Mouse (Mus musculus) naive thymus-derived CD4-positive, alpha-beta T cell, adult 2 months (primary cell): ENCODE data around the gene Cux2.

Experiments
- DNase-seq: peaks from one replicate; pipeline ENCODE4 v3.0.0-alpha.2; 2011; ENCODE audit warnings: low read depth

Cux2 gene

GRCm38 (mm10) chr5:121817551-121817950 lies 232.4 kb downstream of the Cux2 start:
- DNase-seq = no peak

GRCm38 (mm10) chr5:121816611-121817010 lies 233.3 kb downstream of the Cux2 start:
- no peak for DNase-seq

DNA sequence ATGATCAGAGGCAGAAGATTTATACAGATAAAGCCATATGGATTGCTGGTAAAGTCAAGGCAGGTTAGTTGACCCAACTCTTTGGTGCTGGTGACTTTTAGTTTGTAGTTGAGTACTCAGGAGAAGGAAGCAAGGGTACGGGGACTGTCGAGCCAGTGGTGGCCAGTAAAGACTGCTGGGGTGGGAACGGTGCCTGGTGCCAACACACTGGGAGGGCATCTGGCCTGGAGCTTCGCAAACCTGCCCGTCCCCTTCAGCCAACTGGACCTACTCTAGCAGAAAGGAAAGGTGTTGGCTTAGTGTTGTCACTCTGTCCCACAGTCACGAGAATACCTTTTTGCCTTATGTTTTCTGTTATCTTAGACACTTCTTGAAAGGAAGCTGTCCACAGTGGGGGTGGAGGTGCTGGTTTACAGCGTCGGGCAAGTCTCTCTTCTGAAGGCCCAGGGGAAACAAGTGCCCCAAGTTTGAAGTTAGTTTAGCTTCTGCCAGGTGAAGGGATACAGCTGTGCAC lies 234.0 kb downstream of the Cux2 start:
- no peak for DNase-seq

DNA sequence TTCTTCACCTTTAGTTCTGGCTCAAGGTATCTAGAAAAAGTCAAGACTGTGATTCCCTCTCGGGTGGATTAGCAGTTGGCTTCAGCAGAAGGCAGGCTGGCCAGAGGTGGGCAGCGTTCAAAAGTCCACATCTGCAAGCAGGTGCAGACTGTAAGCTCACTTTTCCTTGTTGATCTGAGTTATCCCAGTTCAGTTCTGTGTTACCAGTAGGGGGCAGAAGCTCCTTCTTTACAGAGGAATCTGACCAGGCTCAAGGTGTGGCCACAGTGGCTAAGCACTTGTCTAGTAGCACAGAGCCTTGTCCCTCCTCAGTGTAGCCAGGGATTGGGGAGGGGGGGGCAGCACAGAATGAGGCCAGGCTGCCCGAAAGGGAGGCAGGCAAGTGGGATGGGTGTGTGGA lies 234.8 kb downstream of the Cux2 start:
- DNase-seq = peak; percentile 59

GRCm38 (mm10) chr5:121813744-121814143 lies 236.2 kb downstream of the Cux2 start:
- no peak for DNase-seq

DNA sequence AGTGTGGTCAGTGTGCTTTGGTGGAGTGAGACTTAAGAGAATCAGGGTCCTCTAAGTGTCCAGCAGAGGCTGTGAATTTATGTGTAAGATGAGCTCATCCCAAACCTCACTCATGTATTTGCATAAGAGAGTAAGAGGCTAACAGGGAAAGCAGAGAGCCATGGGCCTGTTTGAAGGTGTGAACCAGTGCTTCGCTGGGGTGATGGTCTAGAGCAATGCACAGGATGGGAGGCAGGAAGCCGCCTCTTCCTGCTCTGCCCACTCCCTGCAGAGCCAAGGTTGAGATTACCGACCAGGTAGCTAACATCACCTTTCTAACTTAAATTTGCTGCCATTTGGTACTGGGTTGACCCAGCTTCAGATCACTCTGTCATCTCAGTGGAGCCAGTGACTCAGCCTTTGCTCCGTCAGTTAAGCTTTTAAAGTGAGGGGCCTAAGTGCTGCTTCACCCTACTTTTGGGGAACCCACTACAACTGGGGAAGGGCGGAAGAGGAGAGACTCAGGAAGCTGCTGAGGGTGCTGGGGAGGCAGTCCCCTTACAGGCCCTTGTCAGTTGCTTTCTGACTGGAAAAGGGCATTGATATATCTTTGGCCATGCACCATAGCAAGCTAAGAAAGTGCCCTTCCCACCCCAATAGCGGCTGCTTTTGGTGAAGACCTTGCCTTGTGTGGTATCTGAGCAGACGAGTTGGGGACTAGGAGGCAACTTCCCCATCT lies 237.2 kb downstream of the Cux2 start:
- peak; percentile 53 for DNase-seq

DNA sequence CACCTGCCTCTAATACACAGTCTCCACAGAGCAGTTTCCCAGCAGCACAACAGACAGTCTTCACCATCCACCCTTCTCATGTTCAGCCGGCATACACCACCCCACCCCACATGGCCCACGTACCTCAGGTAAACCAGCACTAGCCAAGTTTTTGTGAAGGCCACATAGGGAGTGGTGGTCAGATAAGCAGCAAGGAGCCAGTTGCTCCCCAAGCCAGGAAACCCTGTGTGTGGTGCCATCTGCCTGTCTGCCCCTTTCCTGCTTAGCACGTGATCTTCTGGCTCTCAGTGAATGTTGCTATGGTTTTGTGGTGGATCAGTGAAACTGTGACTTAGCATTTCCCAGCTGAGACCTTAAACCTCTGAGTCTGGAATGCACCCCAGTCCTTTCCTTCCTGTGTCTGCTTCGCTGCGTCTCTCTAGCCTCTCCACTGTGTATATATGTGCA lies 238.4 kb downstream of the Cux2 start:
- peak; percentile 46 for DNase-seq

DNA sequence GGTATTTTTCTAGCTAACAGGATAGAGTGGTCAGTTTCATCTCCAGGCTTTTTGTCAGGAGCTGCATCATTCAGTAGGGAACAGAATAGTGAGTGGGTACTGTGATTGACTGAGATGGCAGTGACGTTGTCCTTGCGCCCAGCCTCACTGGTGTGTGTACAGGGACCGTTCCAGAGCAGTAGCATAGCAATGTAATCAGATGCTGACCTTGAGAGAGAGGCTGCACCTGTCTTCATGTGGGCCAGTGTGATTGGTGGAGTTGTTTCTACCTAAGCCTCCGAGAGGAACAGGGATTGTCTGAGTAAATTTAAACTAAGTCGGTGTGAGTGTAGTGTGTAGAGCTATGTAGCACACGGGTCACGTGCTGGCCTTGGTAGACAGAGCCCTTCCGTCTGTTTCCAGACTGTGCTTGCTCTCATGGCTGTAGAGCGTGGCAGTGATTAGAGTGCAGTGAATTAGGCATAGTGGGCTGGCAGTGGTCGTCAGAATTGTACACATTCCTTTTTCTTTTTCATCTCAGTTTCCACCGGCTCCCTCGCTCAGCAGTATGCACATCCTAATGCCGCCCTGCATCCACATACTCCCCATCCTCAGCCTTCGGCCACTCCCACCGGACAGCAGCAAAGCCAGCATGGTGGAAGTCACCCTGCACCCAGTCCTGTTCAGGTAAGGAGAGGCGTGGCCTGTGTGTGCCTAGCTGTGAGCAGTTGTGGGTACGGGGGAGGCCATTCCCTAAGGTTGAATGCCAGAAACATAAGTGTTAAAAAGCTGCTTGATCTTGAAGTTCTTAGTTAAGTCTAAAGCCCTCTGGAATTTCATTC lies 239.4 kb downstream of the Cux2 start:
- no peak for DNase-seq

- DNase-seq = no peak
These were observed 240.2 kb downstream of the Cux2 start for GRCm38 (mm10) chr5:121809667-121810224.

DNA sequence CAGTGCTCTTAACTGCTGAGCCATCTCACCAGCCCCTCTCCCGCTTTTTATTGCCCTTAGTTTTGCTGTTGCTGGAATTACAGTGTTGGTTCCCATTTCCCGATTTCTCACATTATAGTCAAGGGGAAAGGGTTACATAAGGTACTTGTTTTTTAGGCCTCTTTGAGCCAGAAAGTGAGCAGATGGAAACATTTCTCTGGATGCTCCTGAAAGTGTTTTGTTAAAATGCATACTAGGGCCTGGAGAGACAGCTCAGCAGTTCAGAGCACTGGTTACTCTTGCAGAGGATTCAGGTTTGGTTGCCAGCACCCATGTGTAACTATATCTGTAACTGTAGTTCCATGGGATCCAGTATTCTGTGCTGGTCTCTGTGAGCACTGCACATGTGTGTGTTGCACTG lies 241.7 kb downstream of the Cux2 start:
- no peak for DNase-seq

- DNase-seq = no peak
These were observed 242.7 kb downstream of the Cux2 start for GRCm38 (mm10) chr5:121807186-121807585.
